ENCODE assay signal across 18 mouse cellular contexts in the genomic region with DNA sequence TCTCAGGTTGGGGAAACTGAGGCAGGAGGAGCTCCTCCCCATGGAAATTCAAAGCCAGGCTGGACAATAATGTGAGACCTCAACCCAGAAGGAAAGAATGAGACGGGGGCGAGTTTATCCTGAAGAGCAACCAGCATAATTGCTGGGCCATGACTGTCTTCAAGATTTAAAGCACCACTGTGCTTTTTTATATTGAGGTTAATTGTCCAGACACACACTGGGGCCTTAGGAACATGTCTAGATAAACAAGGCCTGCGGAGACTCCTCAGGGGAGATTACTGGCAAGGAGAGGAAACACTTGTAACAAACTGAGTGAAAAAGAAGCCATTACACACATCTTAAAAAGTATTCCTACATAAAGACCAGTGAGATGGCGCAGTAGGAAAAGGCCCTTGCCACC.
"Had no signal": no experiment of that assay in that cellular context is flagged by ENCODE, and none has a peak within 500 bp of the region (broad histone marks: within the 10 kb centered on the region; RNA-seq: fewer than 3 reads in every experiment).

No protein-coding gene starts in this region.

- H3K27ac ChIP-seq: midbrain, embryonic 10.5 days; midbrain, embryonic 12.5 days; neural tube, embryonic 13.5 days; neural tube, embryonic 15.5 days had no signal

- H3K36me3 ChIP-seq: midbrain, embryonic 10.5 days; midbrain, embryonic 12.5 days; neural tube, embryonic 13.5 days; neural tube, embryonic 15.5 days had no signal

- H3K4me1 ChIP-seq: midbrain, embryonic 10.5 days; midbrain, embryonic 12.5 days had no signal

- H3K27me3 ChIP-seq: midbrain, embryonic 12.5 days; neural tube, embryonic 13.5 days; neural tube, embryonic 15.5 days had no signal

- H3K9ac ChIP-seq: lung, embryonic 14.5 days; midbrain, embryonic 12.5 days; neural tube, embryonic 13.5 days; neural tube, embryonic 15.5 days had no signal

- H3K4me3 ChIP-seq: midbrain, embryonic 10.5 days; midbrain, embryonic 12.5 days; myocyte; neural tube, embryonic 13.5 days; neural tube, embryonic 15.5 days had no signal

- DNase-seq: lung, adult 18-20 months; lung, embryonic 14.5 days; lung, postnatal 10 days; lung, postnatal 4 days; midbrain, embryonic 14.5 days; retina, postnatal 1 day; right cerebral cortex, adult 18-20 months; right cerebral cortex, postnatal 25 days; right cerebral cortex, postnatal 4 days; spleen, adult 18-20 months; thymus, adult 18-20 months; thymus, postnatal 14 days; thymus, postnatal 36 days had no signal

- H3K9me3 ChIP-seq: midbrain, embryonic 12.5 days; neural tube, embryonic 13.5 days; neural tube, embryonic 15.5 days had no signal

- H3K4me2 ChIP-seq: lung, embryonic 14.5 days; midbrain, embryonic 12.5 days; neural tube, embryonic 13.5 days; neural tube, embryonic 15.5 days had no signal
